Mouse (Mus musculus) midbrain, postnatal 0 days (tissue): ENCODE results near the gene Upf3b. TPM values are rescaled to one million over a fixed set of nuclear protein-coding genes. Genes with fewer than 3 reads are reported as not detected.

Experiments used
- ATAC-seq: fragments of 200-750 bp; cut with Nextera tagmentation; 2 replicates; pipeline ENCODE4 v1.8.0; 2017; ENCODE audit warnings: moderate number of reproducible peaks, mild to moderate bottlenecking, moderate TSS enrichment, moderate library complexity; ENCODE audit not compliant: low FRiP score
- DNase-seq: peaks from one replicate; pipeline ENCODE4 v3.0.0-alpha.2; 2015; ENCODE audit warnings: low spot score
- H3K27ac ChIP-seq: fragments of 300-500 bp; sonication (generic); 2 replicates; pipeline ENCODE4 v1.5.1; 2014; ENCODE audit warnings: low read depth, mild to moderate bottlenecking, low read length, mixed read lengths
- H3K27me3 ChIP-seq: fragments of 300-500 bp; sonication (generic); 2 replicates; pipeline ENCODE4 v1.6.1; 2014; ENCODE audit warnings: low read length, control low read depth, mixed read lengths; ENCODE audit not compliant: insufficient read depth
- H3K36me3 ChIP-seq: fragments of 300-500 bp; sonication (generic); 2 replicates; pipeline ENCODE4 v1.6.1; 2014; ENCODE audit warnings: low read length, control low read depth, mixed read lengths; ENCODE audit not compliant: insufficient read depth
- H3K4me1 ChIP-seq: fragments of 300-500 bp; sonication (generic); 2 replicates; pipeline ENCODE4 v1.6.1; 2014; ENCODE audit warnings: mild to moderate bottlenecking, control low read depth, antibody characterized with exemption, low read length, mixed read lengths; ENCODE audit not compliant: insufficient read depth
- H3K4me2 ChIP-seq: fragments of 300-500 bp; sonication (generic); 2 replicates; pipeline ENCODE4 v1.6.1; 2014; ENCODE audit warnings: low read depth, mild to moderate bottlenecking, low read length, mixed read lengths; ENCODE audit not compliant: poor library complexity, severe bottlenecking
- H3K4me3 ChIP-seq: fragments of 300-500 bp; sonication (generic); 2 replicates; pipeline ENCODE4 v1.5.1; 2014; ENCODE audit warnings: low read depth, mild to moderate bottlenecking, low read length, moderate library complexity
- H3K9ac ChIP-seq: fragments of 300-500 bp; sonication (generic); replicated peaks from 2 replicates; pipeline ENCODE4 v1.6.1; 2014; ENCODE audit warnings: mild to moderate bottlenecking, low read length, moderate library complexity, mixed read lengths; ENCODE audit not compliant: poor library complexity, severe bottlenecking
- H3K9me3 ChIP-seq: fragments of 300-500 bp; sonication (generic); 2 replicates; pipeline ENCODE4 v1.6.1; 2016; ENCODE audit warnings: low read length, control low read depth
- CTCF ChIP-seq: IDR thresholded peaks from 2 replicates; pipeline ENCODE4 v1.5.1; 2016; ENCODE audit warnings: antibody characterized with exemption, mild to moderate bottlenecking
- WGBS: fragments of 180-500 bp; shearing (Covaris S2); extraction: QIAGEN DNeasy Blood & Tissue Kit; methylation state at CpG from one replicate; pipeline ENCODE4 v1.1.7; 2014; 5-methylcytosine and 5-hydroxymethylcytosine counted together
- polyA plus RNA-seq: library from polyadenylated mRNA; unstranded; fragments of >200 nt; fragmentation: Nextera tagmentation; extraction: Ambion mirVana; gene quantifications from 2 replicates; pipeline ENCODE4 v1.2.1, GENCODE M21; 2015
- total RNA-seq: library from RNA; depleted of rRNA; stranded (reverse); fragments of >200 nt; gene quantifications from 2 replicates; pipeline ENCODE4 v1.2.3, GENCODE M21; 2014

Gene Upf3b
- total and polyA plus RNA-seq, 2 experiments from 2014 or later: 11.0 to 27.2 TPM

GRCm38 (mm10) chrX:37125511-37125910 lies 15.4 kb upstream of the Upf3b start:
- H3K9me3 ChIP-seq: no peaks in the 10 kb centered on the region
- over 99% methylated on average over 7 of the region's 7 CpGs for WGBS
- no peak overlapping the region for H3K9ac ChIP-seq
- no peak overlapping the region for H3K4me2 ChIP-seq
- H3K36me3 ChIP-seq: no peaks in the 10 kb centered on the region
- H3K4me1 ChIP-seq: no peaks in the 10 kb centered on the region
- ATAC-seq (no peak), DNase-seq (no peak)
- no peak for TF ChIP-seq CTCF
- no peak overlapping the region for H3K27ac ChIP-seq
- no peak overlapping the region for H3K4me3 ChIP-seq
- H3K27me3 ChIP-seq: no peaks in the 10 kb centered on the region

DNA sequence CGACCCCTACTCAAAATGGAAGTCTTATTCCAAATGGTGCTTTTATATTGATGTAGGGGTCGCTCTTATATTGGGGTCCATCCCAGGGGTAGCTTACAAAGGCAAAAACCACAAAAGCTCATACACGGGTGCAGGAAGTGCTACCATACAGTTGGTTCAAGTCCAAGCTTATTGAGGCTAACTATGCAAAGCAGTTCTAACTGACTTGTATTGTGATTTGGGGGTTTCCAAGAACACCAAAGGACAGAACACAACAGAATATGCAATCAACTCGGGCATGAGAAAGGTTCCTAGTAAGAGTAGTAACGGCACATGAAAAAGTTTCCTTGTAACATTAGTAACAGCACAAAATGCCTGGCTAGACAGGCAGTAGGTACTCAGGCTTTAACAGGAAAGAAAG lies 10.1 kb upstream of the Upf3b start:
- Histone ChIP-seq H3K4me2 (no peak overlapping the region), H3K4me3 (no peak overlapping the region), H3K27me3 (no peaks in the 10 kb centered on the region), H3K4me1 (no peaks in the 10 kb centered on the region), H3K27ac (no peak overlapping the region), H3K9me3 (no peaks in the 10 kb centered on the region), H3K36me3 (no peaks in the 10 kb centered on the region), H3K9ac (no peak overlapping the region)
- DNase-seq: no peak
- 67% methylated on average over 5 of the region's 5 CpGs for WGBS
- no peak for ATAC-seq
- TF ChIP-seq CTCF: no peak

- DNase-seq: no peak
- no peak for TF ChIP-seq CTCF
- H3K4me1 ChIP-seq: no peaks in the 10 kb centered on the region
- H3K36me3 ChIP-seq: no peaks in the 10 kb centered on the region
- H3K9me3 ChIP-seq: no peaks in the 10 kb centered on the region
- H3K4me3 ChIP-seq: no peak overlapping the region
- H3K4me2 ChIP-seq: no peak overlapping the region
- no peak for ATAC-seq
- WGBS: 61% methylated on average over 3 of the region's 3 CpGs
- no peak overlapping the region for H3K9ac ChIP-seq
- no peaks in the 10 kb centered on the region for H3K27me3 ChIP-seq
- H3K27ac ChIP-seq: no peak overlapping the region
Observed at GRCm38 (mm10) chrX:37119585-37119984, 9.5 kb upstream of the Upf3b start.

DNA sequence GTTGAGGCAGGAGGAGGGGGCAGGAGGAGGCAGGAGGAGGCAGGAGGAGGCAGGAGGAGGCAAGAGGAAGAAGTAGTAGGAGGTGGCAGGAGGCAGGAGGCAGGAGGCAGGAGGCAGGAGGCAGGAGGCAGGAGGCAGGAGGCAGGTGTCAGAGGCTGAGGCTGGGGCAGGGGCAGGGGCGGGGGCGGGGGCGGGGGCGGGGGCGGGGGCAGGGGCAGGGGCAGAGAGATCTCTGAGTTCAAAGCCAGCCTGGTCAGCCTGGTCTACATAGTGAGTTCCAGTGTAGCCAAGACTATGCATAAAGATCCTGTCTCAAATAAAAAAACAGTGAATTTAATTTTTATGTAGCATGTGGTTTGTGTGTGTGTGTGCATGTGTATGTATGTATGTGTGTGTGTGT lies 7.0 kb upstream of the Upf3b start:
- Histone ChIP-seq H3K9ac (no peak overlapping the region), H3K4me1 (no peaks in the 10 kb centered on the region), H3K9me3 (no peaks in the 10 kb centered on the region), H3K36me3 (no peaks in the 10 kb centered on the region), H3K27me3 (no peaks in the 10 kb centered on the region), H3K4me3 (no peak overlapping the region), H3K27ac (no peak overlapping the region), H3K4me2 (no peak overlapping the region)
- no peak for TF ChIP-seq CTCF
- no peak for DNase-seq
- ATAC-seq: no peak
- no CpG with 5 or more reads among the region's 5 CpGs for WGBS

- DNase-seq: no peak
- H3K9ac ChIP-seq: no peak overlapping the region
- no peaks in the 10 kb centered on the region for H3K9me3 ChIP-seq
- no peak overlapping the region for H3K4me2 ChIP-seq
- H3K4me1 ChIP-seq: no peaks in the 10 kb centered on the region
- H3K4me3 ChIP-seq: peak overlapping the region; percentile 52; the same call in 1 of the 2 replicates
- H3K27ac ChIP-seq: no peak overlapping the region
- H3K36me3 ChIP-seq: no peaks in the 10 kb centered on the region
- 76% methylated on average over 4 of the region's 4 CpGs for WGBS
- no peak for ATAC-seq
- TF ChIP-seq CTCF: no peak
- no peaks in the 10 kb centered on the region for H3K27me3 ChIP-seq
Observed at GRCm38 (mm10) chrX:37110881-37111193, 715 bp upstream of the Upf3b start.

DNA sequence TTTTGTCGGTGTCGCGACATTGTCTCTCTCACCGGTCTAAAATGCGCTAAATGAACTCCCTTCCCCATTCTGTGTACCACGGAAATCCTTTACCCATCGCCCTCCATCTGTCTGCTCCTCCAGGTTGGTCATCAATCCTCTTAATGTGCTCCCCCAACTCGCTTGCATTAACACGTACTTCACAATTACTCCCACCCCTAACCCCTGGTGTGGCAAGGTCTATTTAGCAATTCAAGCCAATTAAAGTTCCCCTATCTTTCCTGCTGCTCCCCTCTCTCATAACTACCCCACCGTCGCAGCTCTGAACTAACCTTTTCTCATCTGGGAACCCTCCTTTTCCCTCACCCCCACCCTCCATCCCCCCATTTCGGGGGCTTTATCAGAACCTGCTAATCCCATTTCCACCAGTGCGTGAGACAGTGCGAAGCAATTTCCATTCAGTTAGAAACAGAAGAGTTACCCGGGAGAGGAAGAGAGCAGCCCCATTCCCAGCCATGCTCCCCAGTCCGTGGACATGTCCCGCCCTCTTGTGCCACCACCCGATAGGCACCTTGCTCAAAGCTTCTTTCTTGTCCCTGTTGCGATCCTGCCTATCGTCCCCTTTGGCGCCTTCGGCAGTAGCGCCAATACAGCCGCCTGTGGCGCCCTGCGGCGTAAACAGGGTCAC lies 463 bp downstream of the Upf3b start:
- H3K4me2 ChIP-seq: peak overlapping the region; percentile 57
- no peaks in the 10 kb centered on the region for H3K27me3 ChIP-seq
- H3K36me3 ChIP-seq: no peaks in the 10 kb centered on the region
- H3K4me1 ChIP-seq: no peaks in the 10 kb centered on the region
- peak overlapping the region; percentile 85 for H3K27ac ChIP-seq
- peak overlapping the region; percentile 52 for H3K4me3 ChIP-seq
- no peak for DNase-seq
- no peaks in the 10 kb centered on the region for H3K9me3 ChIP-seq
- ATAC-seq: peak; percentile 69
- 17% methylated on average over 27 of the region's 27 CpGs for WGBS
- H3K9ac ChIP-seq: peak overlapping the region; percentile 61
- no peak for TF ChIP-seq CTCF
